Comparison of ENCODE assay signal across 20 mouse cellular contexts in the genomic region with DNA sequence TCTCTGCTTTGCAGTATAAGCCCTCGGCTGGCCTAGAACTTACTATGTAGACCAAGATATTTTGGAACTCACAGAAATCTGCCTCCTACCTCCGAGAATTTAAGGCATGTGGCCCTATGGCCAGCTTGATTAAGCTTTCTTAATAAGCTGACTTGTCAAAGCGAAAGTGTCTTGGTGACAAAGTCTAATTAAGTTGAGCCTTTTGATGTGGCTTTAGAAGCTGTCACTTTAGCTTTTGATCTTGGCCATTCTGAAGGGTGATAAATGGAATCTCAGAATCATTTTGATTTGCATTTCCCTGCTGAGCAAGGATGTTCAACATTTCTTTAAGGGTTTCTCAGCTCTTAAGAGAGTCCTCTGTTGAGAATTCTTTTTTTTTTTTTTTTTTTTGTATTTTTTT.
"Had no signal": no experiment of that assay in that cellular context is flagged by ENCODE, and none has a peak within 500 bp of the region (broad histone marks: within the 10 kb centered on the region; RNA-seq: fewer than 3 reads in every experiment).

No protein-coding gene starts in this region.

- DNase-seq: heart, postnatal 10 days; heart, postnatal 14 days; heart, postnatal 36 days; heart, postnatal 4 days; kidney, adult 11 months; kidney, adult 18-20 months; kidney, adult 2 months; kidney, adult 8-10 months; kidney, adult 9 months; kidney, postnatal 10 days; kidney, postnatal 14 days; kidney, postnatal 25 days; kidney, postnatal 36 days; kidney, postnatal 4 days; layer of hippocampus, postnatal 36 days had no signal

- ATAC-seq: hindbrain, embryonic 16.5 days; hindbrain, postnatal 0 days; intestine, embryonic 15.5 days; intestine, embryonic 16.5 days; intestine, postnatal 0 days had no signal
